Mouse (Mus musculus) A20 (cell line): Measurements from ENCODE around the gene Rtn4r.

ENCODE experiments used
- DNase-seq: peaks from one replicate; pipeline ENCODE4 v3.0.0-alpha.2; 2011; ENCODE audit warnings: low read depth, low spot score

Rtn4r gene

GRCm38 (mm10) chr16:18156579-18157350 is 29.3 kb downstream of the Rtn4r start:
- no peak for DNase-seq

GRCm38 (mm10) chr16:18159255-18159654 is 31.8 kb downstream of the Rtn4r start:
- DNase-seq = no peak

GRCm38 (mm10) chr16:18159778-18160177 is 32.3 kb downstream of the Rtn4r start:
- no peak for DNase-seq

- no peak for DNase-seq
These were observed 33.1 kb downstream of the Rtn4r start for GRCm38 (mm10) chr16:18160514-18160913.

- no peak for DNase-seq
These were observed 33.7 kb downstream of the Rtn4r start for GRCm38 (mm10) chr16:18161190-18161589.

GRCm38 (mm10) chr16:18164642-18165238 is 37.3 kb downstream of the Rtn4r start:
- no peak for DNase-seq

GRCm38 (mm10) chr16:18166613-18167190 is 39.3 kb downstream of the Rtn4r start:
- no peak for DNase-seq

- DNase-seq = no peak
These were observed 41.7 kb downstream of the Rtn4r start for GRCm38 (mm10) chr16:18169156-18169555.

GRCm38 (mm10) chr16:18169776-18170175 is 42.3 kb downstream of the Rtn4r start:
- DNase-seq = no peak

GRCm38 (mm10) chr16:18172266-18172855 is 44.9 kb downstream of the Rtn4r start:
- peak; percentile 61 for DNase-seq

- no peak for DNase-seq
These were observed 45.8 kb downstream of the Rtn4r start for GRCm38 (mm10) chr16:18173231-18173630.

- no peak for DNase-seq
These were observed 46.3 kb downstream of the Rtn4r start for GRCm38 (mm10) chr16:18173788-18174187.

GRCm38 (mm10) chr16:18175817-18176541 is 48.5 kb downstream of the Rtn4r start:
- DNase-seq = no peak

- DNase-seq = no peak
These were observed 49.3 kb downstream of the Rtn4r start for GRCm38 (mm10) chr16:18176758-18177157.

GRCm38 (mm10) chr16:18179591-18179990 is 52.1 kb downstream of the Rtn4r start:
- no peak for DNase-seq

- no peak for DNase-seq
These were observed 54.0 kb downstream of the Rtn4r start for GRCm38 (mm10) chr16:18181398-18181797.

- no peak for DNase-seq
These were observed 55.3 kb downstream of the Rtn4r start for GRCm38 (mm10) chr16:18182766-18183165.

- DNase-seq = no peak
These were observed 58.4 kb downstream of the Rtn4r start for GRCm38 (mm10) chr16:18185715-18186449.

GRCm38 (mm10) chr16:18186798-18187197 is 59.4 kb downstream of the Rtn4r start:
- DNase-seq = no peak

GRCm38 (mm10) chr16:18187221-18187620 is 59.8 kb downstream of the Rtn4r start:
- DNase-seq = no peak

GRCm38 (mm10) chr16:18191006-18191405 is 63.6 kb downstream of the Rtn4r start:
- no peak for DNase-seq
